Mouse (Mus musculus) lung, adult 2 months (tissue): ENCODE data around the gene Adamtsl1.

ENCODE experiments used
- CTCF ChIP-seq: fragments of 200-500 bp; IDR thresholded peaks from 2 replicates; pipeline ENCODE4 v1.5.1; 2011; ENCODE audit warnings: mild to moderate bottlenecking, low read length, control low read depth; ENCODE audit not compliant: insufficient read depth
- POLR2A ChIP-seq: fragments of 200-500 bp; IDR thresholded peaks from 2 replicates; pipeline ENCODE4 v1.6.1; 2011; ENCODE audit warnings: low read depth, mild to moderate bottlenecking, control low read depth, low read length, borderline replicate concordance; ENCODE audit errors: extremely low read depth

- no peak for TF ChIP-seq POLR2A
- no peak for TF ChIP-seq CTCF
These were observed 823.3 kb downstream of the Adamtsl1 start for GRCm38 (mm10) chr4:86337216-86337765.
